Mouse (Mus musculus) liver, embryonic 14.5 days (tissue): ENCODE results near the gene Cd72. TPM values are rescaled to one million over a fixed set of nuclear protein-coding genes. Genes with fewer than 3 reads are reported as not detected.

Experiments used
- ATAC-seq: fragments of 200-750 bp; cut with Nextera tagmentation; 2 replicates; pipeline ENCODE4 v1.8.0; 2017; ENCODE audit warnings: moderate number of reproducible peaks, mild to moderate bottlenecking, moderate library complexity; ENCODE audit not compliant: insufficient read depth
- DNase-seq, 3 experiments: peaks; one replicate each; pipeline ENCODE4 v3.0.0-alpha.2; 2012 to 2013; ENCODE audit warnings: low read depth in 3 of 3, low spot score in 3 of 3
- H3K27ac ChIP-seq: fragments of 300-500 bp; sonication (generic); 2 replicates; pipeline ENCODE4 v1.5.1; 2014; ENCODE audit warnings: moderate library complexity, mild to moderate bottlenecking, control low read depth, inconsistent platforms
- H3K27me3 ChIP-seq: fragments of 300-500 bp; sonication (generic); 2 replicates; pipeline ENCODE4 v1.6.1; 2014; ENCODE audit warnings: mild to moderate bottlenecking, low read length, moderate library complexity; ENCODE audit not compliant: control insufficient read depth, insufficient read depth
- H3K36me3 ChIP-seq: fragments of 300-500 bp; sonication (generic); replicated peaks from 2 replicates; pipeline ENCODE4 v1.6.1; 2014; ENCODE audit warnings: low read depth; ENCODE audit not compliant: control insufficient read depth, insufficient read depth
- H3K4me1 ChIP-seq, 2 experiments: fragments of 200-500 bp in 1 of 2; fragments of 300-500 bp in 1 of 2; sonication (generic) in 1 of 2; replicated peaks; 2 replicates each; pipeline ENCODE4 v1.6.1; 2012 to 2014; ENCODE audit warnings: antibody characterized with exemption in 1 of 2, inconsistent platforms in 1 of 2, low read length in 1 of 2; ENCODE audit not compliant: control insufficient read depth in 2 of 2, insufficient read depth in 2 of 2
- H3K4me2 ChIP-seq: fragments of 300-500 bp; sonication (generic); 2 replicates; pipeline ENCODE4 v1.6.1; 2014; ENCODE audit warnings: low read depth, mild to moderate bottlenecking, control low read depth, moderate library complexity
- H3K4me3 ChIP-seq, 2 experiments: fragments of 200-500 bp in 1 of 2; fragments of 300-500 bp in 1 of 2; sonication (generic) in 1 of 2; 2 replicates each; pipeline ENCODE4 v1.5.1; 2012 to 2014; ENCODE audit warnings: low read depth in 2 of 2, low read length in 2 of 2, mild to moderate bottlenecking in 2 of 2, control low read depth in 1 of 2, inconsistent platforms in 1 of 2, moderate library complexity in 1 of 2; ENCODE audit not compliant: insufficient read depth in 1 of 2
- H3K9ac ChIP-seq: fragments of 300-500 bp; sonication (generic); replicated peaks from 2 replicates; pipeline ENCODE4 v1.6.1; 2014; ENCODE audit warnings: mild to moderate bottlenecking, control low read depth, moderate library complexity
- H3K9me3 ChIP-seq: fragments of 300-500 bp; sonication (generic); 2 replicates; pipeline ENCODE4 v1.6.1; 2016; ENCODE audit warnings: low read length, mixed read lengths; ENCODE audit not compliant: control insufficient read depth
- CTCF ChIP-seq: IDR thresholded peaks from 2 replicates; pipeline ENCODE4 v1.5.1; 2016; ENCODE audit warnings: antibody characterized with exemption, low read depth, control low read depth
- EP300 ChIP-seq: IDR thresholded peaks from 2 replicates; pipeline ENCODE4 v1.6.1; 2016; ENCODE audit warnings: antibody characterized with exemption, low read depth
- WGBS: fragments of 180-500 bp; shearing (Covaris S2); extraction: QIAGEN DNeasy Blood & Tissue Kit; methylation state at CpG from one replicate; pipeline ENCODE4 v1.1.7; 2014; ENCODE audit not compliant: insufficient replicate concordance; 5-methylcytosine and 5-hydroxymethylcytosine counted together
- polyA plus RNA-seq, 2 experiments: library from polyadenylated mRNA; depleted of rRNA in 1 of 2; stranded (reverse) in 1 of 2; unstranded in 1 of 2; fragments of >200 nt; fragmentation: Nextera tagmentation in 1 of 2; extraction: Ambion mirVana in 1 of 2; gene quantifications; 2 replicates each; pipeline versions ENCODE4 v1.2.1 to v1.2.3; 2012 to 2014

The Cd72 gene
- polyA plus RNA-seq, 2 experiments, result 0.31 to 0.74 TPM

- ATAC-seq, result no peak
- no peaks in the 10 kb centered on the region for H3K27me3 ChIP-seq
- TF ChIP-seq EP300 (no peak), CTCF (no peak)
- 69% methylated on average over 31 of the region's 31 CpGs for WGBS
- DNase-seq, result no peak
- no peaks in the 10 kb centered on the region for H3K9me3 ChIP-seq
- no peak overlapping the region for H3K4me3 ChIP-seq
- H3K27ac ChIP-seq, result no peak overlapping the region
- no peak overlapping the region for H3K9ac ChIP-seq
- no peak overlapping the region for H3K4me2 ChIP-seq
- no peaks in the 10 kb centered on the region for H3K36me3 ChIP-seq
- H3K4me1 ChIP-seq, result peaks cover 0 to 4% of the 10 kb centered on the region in 2 experiments; a peak in 1 of 4 replicates
These were observed 54.9 kb downstream of the Cd72 start for GRCm38 (mm10) chr4:43399391-43400131.

GRCm38 (mm10) chr4:43398829-43399331, 55.5 kb downstream of the Cd72 start:
- ATAC-seq (no peak), DNase-seq (no peak)
- Histone ChIP-seq H3K27me3 (no peaks in the 10 kb centered on the region), H3K36me3 (no peaks in the 10 kb centered on the region), H3K9ac (no peak overlapping the region), H3K4me3 (no peak overlapping the region), H3K27ac (no peak overlapping the region), H3K4me1 (peaks cover 0 to 4% of the 10 kb centered on the region in 2 experiments; a peak in 1 of 4 replicates), H3K4me2 (no peak overlapping the region), H3K9me3 (no peaks in the 10 kb centered on the region)
- WGBS, result 48% methylated on average over 17 of the region's 17 CpGs
- TF ChIP-seq CTCF (no peak), EP300 (no peak)

- no peaks in the 10 kb centered on the region for H3K36me3 ChIP-seq
- WGBS, result 59% methylated on average over 4 of the region's 4 CpGs
- no peak overlapping the region for H3K9ac ChIP-seq
- no peak for ATAC-seq
- no peaks in the 10 kb centered on the region for H3K9me3 ChIP-seq
- H3K4me2 ChIP-seq, result no peak overlapping the region
- H3K4me1 ChIP-seq, result peaks cover 0 to 4% of the 10 kb centered on the region in 2 experiments; a peak in 1 of 4 replicates
- H3K27ac ChIP-seq, result no peak overlapping the region
- H3K4me3 ChIP-seq, result no peak overlapping the region
- no peaks in the 10 kb centered on the region for H3K27me3 ChIP-seq
- TF ChIP-seq CTCF (no peak), EP300 (no peak)
- no peak for DNase-seq
These were observed 56.4 kb downstream of the Cd72 start for GRCm38 (mm10) chr4:43398014-43398413.

Other genes with a start within 250 kb of the Cd72 start
- 0.05 and 0.06 TPM in 2 replicates for gene Atp8b5, start 187.5 kb downstream of the Cd72 start, polyA plus RNA-seq (2012; rRNA removed)
- gene Atp8b5, start 187.5 kb downstream of the Cd72 start, polyA plus RNA-seq (2014; fragmentation: Nextera tagmentation; extraction: Ambion mirVana), result 0.06 TPM in 1 of 2 replicates, not detected in the other
- gene Rusc2, start 72.6 kb downstream of the Cd72 start, polyA plus RNA-seq (2012; rRNA removed), result 0.50 and 0.81 TPM in 2 replicates
- 0.28 and 0.81 TPM in 2 replicates for gene Rusc2, start 72.6 kb downstream of the Cd72 start, polyA plus RNA-seq (2014; fragmentation: Nextera tagmentation; extraction: Ambion mirVana)
- not detected in 2 replicates for gene Fam166b, start 25.5 kb downstream of the Cd72 start, polyA plus RNA-seq (2012; rRNA removed)
- not detected in 2 replicates for gene Fam166b, start 25.5 kb downstream of the Cd72 start, polyA plus RNA-seq (2014; fragmentation: Nextera tagmentation; extraction: Ambion mirVana)
- gene Tesk1, start 12.7 kb downstream of the Cd72 start, polyA plus RNA-seq (2012; rRNA removed), result 3.3 and 4.0 TPM in 2 replicates
- 0.65 and 1.2 TPM in 2 replicates for gene Tesk1, start 12.7 kb downstream of the Cd72 start, polyA plus RNA-seq (2014; fragmentation: Nextera tagmentation; extraction: Ambion mirVana)
- gene Sit1, start 29.1 kb upstream of the Cd72 start, polyA plus RNA-seq (2012; rRNA removed), result 0.04 TPM in 1 of 2 replicates, not detected in the other
- not detected in 2 replicates for gene Sit1, start 29.1 kb upstream of the Cd72 start, polyA plus RNA-seq (2014; fragmentation: Nextera tagmentation; extraction: Ambion mirVana)
- gene Ccdc107, start 38.3 kb upstream of the Cd72 start, polyA plus RNA-seq (2012; rRNA removed), result 11.8 and 27.6 TPM in 2 replicates
- 32.1 and 36.7 TPM in 2 replicates for gene Ccdc107, start 38.3 kb upstream of the Cd72 start, polyA plus RNA-seq (2014; fragmentation: Nextera tagmentation; extraction: Ambion mirVana)
- gene Arhgef39, start 45.1 kb upstream of the Cd72 start, polyA plus RNA-seq (2012; rRNA removed), result 37.5 and 42.5 TPM in 2 replicates
- 23.4 and 24.7 TPM in 2 replicates for gene Arhgef39, start 45.1 kb upstream of the Cd72 start, polyA plus RNA-seq (2014; fragmentation: Nextera tagmentation; extraction: Ambion mirVana)
- gene Car9, start 52.3 kb upstream of the Cd72 start, polyA plus RNA-seq (2012; rRNA removed), result 0.75 and 0.84 TPM in 2 replicates
- 0.32 and 0.59 TPM in 2 replicates for gene Car9, start 52.3 kb upstream of the Cd72 start, polyA plus RNA-seq (2014; fragmentation: Nextera tagmentation; extraction: Ambion mirVana)
- gene Tpm2, start 69.1 kb upstream of the Cd72 start, polyA plus RNA-seq (2012; rRNA removed), result 3.3 and 8.9 TPM in 2 replicates
- 12.6 and 16.1 TPM in 2 replicates for gene Tpm2, start 69.1 kb upstream of the Cd72 start, polyA plus RNA-seq (2014; fragmentation: Nextera tagmentation; extraction: Ambion mirVana)
- gene Creb3, start 107.7 kb upstream of the Cd72 start, polyA plus RNA-seq (2012; rRNA removed), result 9.6 and 10.9 TPM in 2 replicates
- gene Creb3, start 107.7 kb upstream of the Cd72 start, polyA plus RNA-seq (2014; fragmentation: Nextera tagmentation; extraction: Ambion mirVana), result 21.2 and 21.7 TPM in 2 replicates
- gene Tln1, start 108.1 kb upstream of the Cd72 start, polyA plus RNA-seq (2012; rRNA removed), result 26.4 and 30.1 TPM in 2 replicates
- gene Tln1, start 108.1 kb upstream of the Cd72 start, polyA plus RNA-seq (2014; fragmentation: Nextera tagmentation; extraction: Ambion mirVana), result 39.3 and 39.7 TPM in 2 replicates
- 13.4 and 15.1 TPM in 2 replicates for gene Rgp1, start 124.1 kb upstream of the Cd72 start, polyA plus RNA-seq (2012; rRNA removed)
- gene Rgp1, start 124.1 kb upstream of the Cd72 start, polyA plus RNA-seq (2014; fragmentation: Nextera tagmentation; extraction: Ambion mirVana), result 11.0 and 11.4 TPM in 2 replicates
- gene Gba2, start 124.2 kb upstream of the Cd72 start, polyA plus RNA-seq (2012; rRNA removed), result 12.5 and 12.7 TPM in 2 replicates
- gene Gba2, start 124.2 kb upstream of the Cd72 start, polyA plus RNA-seq (2014; fragmentation: Nextera tagmentation; extraction: Ambion mirVana), result 10.5 and 11.9 TPM in 2 replicates
- gene Msmp, start 129.9 kb upstream of the Cd72 start, polyA plus RNA-seq (2012; rRNA removed), result not detected in 2 replicates
- not detected in 2 replicates for gene Msmp, start 129.9 kb upstream of the Cd72 start, polyA plus RNA-seq (2014; fragmentation: Nextera tagmentation; extraction: Ambion mirVana)
- gene Npr2, start 177.3 kb upstream of the Cd72 start, polyA plus RNA-seq (2012; rRNA removed), result 1.7 and 1.8 TPM in 2 replicates
- gene Npr2, start 177.3 kb upstream of the Cd72 start, polyA plus RNA-seq (2014; fragmentation: Nextera tagmentation; extraction: Ambion mirVana), result 0.72 and 0.80 TPM in 2 replicates
- 0.16 and 0.31 TPM in 2 replicates for gene Spag8, start 199.0 kb upstream of the Cd72 start, polyA plus RNA-seq (2012; rRNA removed)
- 0.24 TPM in 1 of 2 replicates, not detected in the other for gene Spag8, start 199.0 kb upstream of the Cd72 start, polyA plus RNA-seq (2014; fragmentation: Nextera tagmentation; extraction: Ambion mirVana)
- 29.1 and 29.2 TPM in 2 replicates for gene Hint2, start 201.8 kb upstream of the Cd72 start, polyA plus RNA-seq (2012; rRNA removed)
- 76.8 and 77.6 TPM in 2 replicates for gene Hint2, start 201.8 kb upstream of the Cd72 start, polyA plus RNA-seq (2014; fragmentation: Nextera tagmentation; extraction: Ambion mirVana)
- 0.22 and 0.37 TPM in 2 replicates for gene Tmem8b, start 214.3 kb upstream of the Cd72 start, polyA plus RNA-seq (2012; rRNA removed)
- 0.05 and 0.11 TPM in 2 replicates for gene Tmem8b, start 214.3 kb upstream of the Cd72 start, polyA plus RNA-seq (2014; fragmentation: Nextera tagmentation; extraction: Ambion mirVana)
- gene Fam221b, start 214.5 kb upstream of the Cd72 start, polyA plus RNA-seq (2012; rRNA removed), result 0.01 and 0.02 TPM in 2 replicates
- 1.7 TPM in 2 replicates for gene Fam221b, start 214.5 kb upstream of the Cd72 start, polyA plus RNA-seq (2014; fragmentation: Nextera tagmentation; extraction: Ambion mirVana)
- gene Olfr70, start 246.2 kb upstream of the Cd72 start, polyA plus RNA-seq (2012; rRNA removed), result not detected in 2 replicates
- not detected in 2 replicates for gene Olfr70, start 246.2 kb upstream of the Cd72 start, polyA plus RNA-seq (2014; fragmentation: Nextera tagmentation; extraction: Ambion mirVana)